Mouse (Mus musculus) hindbrain, embryonic 16.5 days (tissue): ENCODE results near the gene Slc19a3. TPM values are rescaled to one million over a fixed set of nuclear protein-coding genes. Genes with fewer than 3 reads are reported as not detected.

Source experiments
- ATAC-seq: fragments of 200-750 bp; cut with Nextera tagmentation; 2 replicates; pipeline ENCODE4 v1.8.0; 2017; ENCODE audit warnings: moderate TSS enrichment, moderate library complexity
- H3K27ac ChIP-seq: fragments of 300-500 bp; sonication (generic); 2 replicates; pipeline ENCODE4 v1.5.1; 2014; ENCODE audit warnings: low read depth, mild to moderate bottlenecking, control low read depth, low read length, moderate library complexity
- H3K27me3 ChIP-seq: fragments of 300-500 bp; sonication (generic); replicated peaks from 2 replicates; pipeline ENCODE4 v1.6.1; 2014; ENCODE audit warnings: low read length; ENCODE audit not compliant: control insufficient read depth, insufficient read depth
- H3K36me3 ChIP-seq: fragments of 300-500 bp; sonication (generic); 2 replicates; pipeline ENCODE4 v1.6.1; 2014; ENCODE audit warnings: mild to moderate bottlenecking, low read length, moderate library complexity, mixed read lengths; ENCODE audit not compliant: control insufficient read depth, insufficient read depth
- H3K4me1 ChIP-seq: fragments of 300-500 bp; sonication (generic); 2 replicates; pipeline ENCODE4 v1.6.1; 2014; ENCODE audit warnings: low read depth, low read length; ENCODE audit not compliant: control insufficient read depth, insufficient read depth
- H3K4me2 ChIP-seq: fragments of 300-500 bp; sonication (generic); 2 replicates; pipeline ENCODE4 v1.6.1; 2014; ENCODE audit warnings: mild to moderate bottlenecking, low read length, control low read depth, moderate library complexity
- H3K4me3 ChIP-seq: fragments of 300-500 bp; sonication (generic); 2 replicates; pipeline ENCODE4 v1.5.1; 2014; ENCODE audit warnings: mild to moderate bottlenecking, low read length, control low read depth, moderate library complexity
- H3K9ac ChIP-seq: fragments of 300-500 bp; sonication (generic); 2 replicates; pipeline ENCODE4 v1.6.1; 2014; ENCODE audit warnings: low read depth, mild to moderate bottlenecking, control low read depth, low read length, moderate library complexity
- H3K9me3 ChIP-seq: fragments of 300-500 bp; sonication (generic); 2 replicates; pipeline ENCODE4 v1.6.1; 2014; ENCODE audit warnings: mild to moderate bottlenecking, low read length, moderate library complexity; ENCODE audit not compliant: control insufficient read depth
- WGBS: fragments of 180-500 bp; shearing (Covaris S2); extraction: QIAGEN DNeasy Blood & Tissue Kit; methylation state at CpG from one replicate; pipeline ENCODE4 v1.1.7; 2014; 5-methylcytosine and 5-hydroxymethylcytosine counted together
- polyA plus RNA-seq: library from polyadenylated mRNA; unstranded; fragments of >200 nt; fragmentation: Nextera tagmentation; extraction: Ambion mirVana; gene quantifications from 2 replicates; pipeline ENCODE4 v1.2.1, GENCODE M21; 2015

Gene Slc19a3
- polyA plus RNA-seq = 0.75 and 1.6 TPM in 2 replicates

DNA sequence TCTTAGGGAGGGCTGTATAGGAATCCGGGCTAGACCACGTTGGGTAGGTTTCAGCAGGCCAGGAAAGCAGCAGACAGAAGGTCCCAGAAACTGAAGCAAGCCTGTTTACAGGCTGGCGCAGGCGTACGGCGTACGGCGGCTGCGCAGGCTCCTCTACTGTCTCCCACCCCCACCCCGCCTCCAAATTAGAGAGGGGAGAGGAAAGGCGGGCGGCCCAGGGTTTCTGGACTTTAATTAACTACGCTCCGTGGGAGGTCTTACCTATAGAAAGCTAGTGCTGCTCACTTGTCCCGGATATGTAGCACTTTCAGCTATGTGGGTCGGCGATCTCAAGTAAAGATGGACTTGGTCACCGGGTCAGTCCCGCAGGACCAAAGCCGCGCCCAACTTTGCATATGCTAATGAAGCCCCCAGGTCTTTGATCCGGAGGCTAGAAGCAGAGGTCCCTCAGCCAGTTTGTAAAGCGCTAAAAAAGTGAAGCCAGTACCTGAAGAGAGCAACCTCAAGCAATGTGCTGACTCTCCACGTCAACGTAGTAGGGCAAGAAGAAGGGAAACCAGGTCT, at the start of gene Slc19a3:
Slc19a3 (minus strand) TSS at position 340 of the 564 bp plus-strand sequence.
- H3K27ac ChIP-seq = peak within 1 kb of the TSS; percentile 14; the same call in 1 of the 2 replicates
- peak within 1 kb of the TSS; percentile 51 for H3K4me3 ChIP-seq
- no peaks in the 10 kb centered on the region for H3K9me3 ChIP-seq
- WGBS = 1% methylated on average over 25 of the region's 25 CpGs
- ATAC-seq = peak; percentile 99
- H3K4me1 ChIP-seq = no peaks in the 10 kb centered on the region
- H3K4me2 ChIP-seq = peak within 1 kb of the TSS; percentile 85
- H3K9ac ChIP-seq = peak within 1 kb of the TSS; percentile 63
- H3K27me3 ChIP-seq = no peaks in the 10 kb centered on the region
- H3K36me3 ChIP-seq = no peaks in the 10 kb centered on the region

DNA sequence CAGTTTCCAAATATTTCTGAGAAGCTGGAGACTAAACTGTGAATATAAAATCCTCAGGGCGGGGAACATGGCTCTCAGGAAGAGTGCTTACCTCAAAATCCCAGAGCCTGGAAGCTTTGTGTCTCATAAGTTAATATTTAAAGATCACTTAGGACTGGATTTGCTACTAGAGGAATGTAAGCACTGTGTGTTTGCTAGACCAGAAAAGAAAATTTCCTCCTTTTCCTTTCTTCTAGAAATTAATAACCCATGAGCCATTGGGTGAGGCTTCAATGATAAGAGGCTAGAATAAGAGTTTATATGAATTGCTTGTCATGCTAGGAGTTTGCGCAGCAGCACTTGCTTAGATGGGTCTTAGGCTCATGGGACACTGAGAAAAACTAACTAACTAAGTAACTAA, 46.5 kb upstream of the Slc19a3 start:
- no peak overlapping the region for H3K27ac ChIP-seq
- H3K4me2 ChIP-seq = no peak overlapping the region
- H3K9me3 ChIP-seq = no peaks in the 10 kb centered on the region
- 94% methylated on average over 2 of the region's 2 CpGs for WGBS
- H3K4me1 ChIP-seq = no peaks in the 10 kb centered on the region
- no peak for ATAC-seq
- no peaks in the 10 kb centered on the region for H3K27me3 ChIP-seq
- no peak overlapping the region for H3K9ac ChIP-seq
- no peaks in the 10 kb centered on the region for H3K36me3 ChIP-seq
- H3K4me3 ChIP-seq = no peak overlapping the region

DNA sequence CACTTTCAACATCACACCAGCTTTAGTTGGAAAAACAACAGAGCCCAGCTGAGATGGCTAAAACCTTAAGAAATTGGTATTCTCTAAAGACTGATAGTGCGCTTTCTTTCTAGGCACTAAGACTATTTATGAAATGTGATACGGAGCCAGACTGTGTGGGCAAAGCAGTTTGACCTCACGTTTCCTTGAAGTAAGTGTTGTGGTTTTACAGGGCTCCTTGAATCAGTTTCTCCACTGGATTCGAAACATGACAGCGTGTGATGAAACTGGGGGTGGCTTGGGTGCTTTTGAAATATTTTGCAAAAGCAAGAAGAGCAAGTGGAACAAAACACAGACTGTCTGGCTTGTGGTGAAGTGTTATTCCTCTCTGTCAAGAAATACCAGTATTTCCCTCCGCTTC, 38.8 kb upstream of the Slc19a3 start:
- no peaks in the 10 kb centered on the region for H3K36me3 ChIP-seq
- 84% methylated on average over 6 of the region's 6 CpGs for WGBS

DNA sequence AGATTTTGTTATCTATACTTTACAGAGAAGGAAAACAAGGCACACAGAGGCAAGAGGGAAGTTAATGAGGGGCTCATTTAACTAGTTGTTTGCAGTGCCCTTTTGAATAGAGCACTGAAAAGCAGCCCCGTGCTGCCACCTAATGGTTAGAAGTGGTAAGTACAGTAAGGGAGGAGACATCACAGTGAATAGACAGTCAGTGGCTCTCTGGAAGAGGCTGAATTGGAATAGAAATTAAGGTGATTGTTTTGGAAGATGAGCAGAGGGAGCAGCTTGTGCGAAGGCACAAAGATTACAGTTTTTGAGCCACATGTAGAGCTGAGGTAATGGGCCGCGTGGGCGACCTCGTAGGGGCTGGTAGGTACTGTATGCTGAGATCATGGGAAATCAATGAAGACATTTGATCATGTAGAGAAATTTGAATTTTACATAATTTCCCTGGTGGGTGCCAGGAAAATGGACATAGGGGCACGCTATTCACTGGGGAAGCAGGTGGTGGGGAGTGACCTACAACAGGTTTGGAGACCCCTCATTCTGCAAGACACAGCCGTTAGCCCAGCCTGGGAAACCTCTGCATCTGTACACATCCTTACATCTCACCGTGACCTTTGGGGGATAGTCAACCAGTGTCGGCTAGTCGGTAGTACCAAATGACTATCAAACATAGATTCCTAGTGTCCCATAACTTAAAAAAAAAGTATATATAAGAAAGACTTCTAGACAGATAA, 38.1 kb upstream of the Slc19a3 start:
- peak; percentile 96 for ATAC-seq
- H3K27ac ChIP-seq = no peak overlapping the region
- WGBS = 42% methylated on average over 11 of the region's 11 CpGs

More for the DNA sequence above, 38.8 kb upstream of the Slc19a3 start:
- Histone ChIP-seq H3K4me3 (no peak overlapping the region), H3K4me2 (no peak overlapping the region), H3K9me3 (no peaks in the 10 kb centered on the region), H3K9ac (no peak overlapping the region), H3K4me1 (no peaks in the 10 kb centered on the region), H3K27me3 (no peaks in the 10 kb centered on the region), H3K27ac (no peak overlapping the region)
- no peak for ATAC-seq

DNA sequence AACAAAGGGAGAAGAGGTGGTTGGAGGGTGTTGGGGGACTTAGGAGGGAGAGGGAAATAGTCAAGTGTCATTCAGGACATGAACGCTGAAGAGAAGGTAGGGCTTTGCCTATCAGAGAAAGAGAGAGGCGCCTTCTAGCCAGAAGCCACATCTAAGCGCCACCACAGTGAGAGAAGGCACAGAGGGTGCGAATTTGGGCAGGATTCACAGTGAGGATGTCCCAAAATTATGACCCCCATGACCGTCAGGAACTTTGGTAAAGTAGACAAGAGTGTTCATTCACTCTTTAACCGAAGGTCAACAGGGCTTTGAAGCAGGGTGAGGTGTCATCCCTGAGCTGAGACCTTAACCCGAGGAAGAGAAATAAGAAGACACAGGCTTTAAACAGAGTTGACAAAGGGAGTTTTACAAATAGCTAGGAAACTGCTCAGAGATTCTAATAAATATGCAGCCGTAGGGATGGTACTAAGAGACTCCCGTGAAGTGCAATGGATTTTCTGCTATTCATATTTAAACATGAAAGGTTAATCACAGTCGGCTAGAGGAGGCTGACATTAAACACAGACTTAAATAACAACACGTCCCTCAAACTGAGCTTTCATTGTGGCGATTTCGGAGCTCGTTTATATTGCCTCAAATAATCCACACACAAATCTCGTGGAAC, 37.4 kb upstream of the Slc19a3 start:
- peak; percentile 65 for ATAC-seq
- Histone ChIP-seq H3K9me3 (no peaks in the 10 kb centered on the region), H3K4me3 (peak overlapping the region; percentile 37), H3K9ac (peak overlapping the region; percentile 45), H3K4me2 (peak overlapping the region; percentile 55), H3K27ac (no peak overlapping the region), H3K4me1 (no peaks in the 10 kb centered on the region), H3K27me3 (no peaks in the 10 kb centered on the region), H3K36me3 (no peaks in the 10 kb centered on the region)
- WGBS = 33% methylated on average over 15 of the region's 15 CpGs

More for the DNA sequence above, 38.1 kb upstream of the Slc19a3 start:
- no peaks in the 10 kb centered on the region for H3K9me3 ChIP-seq
- H3K4me2 ChIP-seq = peak overlapping the region; percentile 55
- H3K4me3 ChIP-seq = peak overlapping the region; percentile 37
- H3K36me3 ChIP-seq = no peaks in the 10 kb centered on the region
- H3K9ac ChIP-seq = peak overlapping the region; percentile 45
- H3K27me3 ChIP-seq = no peaks in the 10 kb centered on the region
- no peaks in the 10 kb centered on the region for H3K4me1 ChIP-seq

DNA sequence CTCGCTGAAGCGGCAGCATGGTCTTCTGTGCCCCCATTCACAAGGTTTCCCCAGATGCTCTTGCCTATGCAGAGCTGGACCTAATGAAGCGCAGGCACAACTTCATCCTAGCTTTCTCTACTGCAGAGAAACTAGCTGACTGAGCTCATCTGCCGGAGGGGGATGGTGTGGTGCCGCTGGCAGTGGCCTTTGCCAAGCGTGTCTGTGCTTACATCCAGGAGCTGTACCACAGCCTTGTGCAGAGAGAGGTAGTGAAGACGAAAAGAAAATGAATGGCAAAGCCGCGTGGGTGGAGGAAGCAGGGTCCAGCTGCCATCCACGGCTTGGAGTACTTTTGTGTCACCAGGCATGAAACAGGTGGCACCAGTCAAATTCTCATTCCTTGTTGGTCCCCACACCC, 29.0 kb upstream of the Slc19a3 start:
- no peak for ATAC-seq
- Histone ChIP-seq H3K4me3 (no peak overlapping the region), H3K9me3 (no peaks in the 10 kb centered on the region), H3K36me3 (no peaks in the 10 kb centered on the region), H3K9ac (no peak overlapping the region), H3K4me2 (no peak overlapping the region), H3K27me3 (no peaks in the 10 kb centered on the region), H3K4me1 (no peaks in the 10 kb centered on the region), H3K27ac (no peak overlapping the region)
- WGBS = 84% methylated on average over 10 of the region's 10 CpGs

DNA sequence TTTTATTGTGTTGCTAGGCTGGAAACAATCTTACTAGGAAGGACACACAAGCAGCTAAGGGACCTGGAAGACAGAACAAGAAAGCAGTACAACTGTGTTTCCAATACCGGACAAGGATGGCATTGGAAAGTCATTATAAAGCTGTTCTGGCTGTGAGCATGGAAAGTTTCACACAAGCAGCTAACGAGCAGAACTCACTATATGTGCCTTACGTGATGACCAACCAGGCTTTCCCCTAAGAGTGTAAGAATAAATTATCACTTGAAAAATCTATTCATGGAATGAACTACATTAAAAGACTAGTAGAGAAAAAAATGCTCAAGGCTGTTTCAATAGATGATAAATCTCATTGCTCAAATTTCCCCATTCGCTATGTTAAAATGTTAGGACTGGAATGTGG, 28.3 kb upstream of the Slc19a3 start:
- 88% methylated on average over 4 of the region's 4 CpGs for WGBS
- Histone ChIP-seq H3K4me1 (no peaks in the 10 kb centered on the region), H3K9me3 (no peaks in the 10 kb centered on the region), H3K4me2 (no peak overlapping the region), H3K4me3 (no peak overlapping the region), H3K27ac (no peak overlapping the region), H3K27me3 (no peaks in the 10 kb centered on the region), H3K36me3 (no peaks in the 10 kb centered on the region), H3K9ac (no peak overlapping the region)
- ATAC-seq = no peak

DNA sequence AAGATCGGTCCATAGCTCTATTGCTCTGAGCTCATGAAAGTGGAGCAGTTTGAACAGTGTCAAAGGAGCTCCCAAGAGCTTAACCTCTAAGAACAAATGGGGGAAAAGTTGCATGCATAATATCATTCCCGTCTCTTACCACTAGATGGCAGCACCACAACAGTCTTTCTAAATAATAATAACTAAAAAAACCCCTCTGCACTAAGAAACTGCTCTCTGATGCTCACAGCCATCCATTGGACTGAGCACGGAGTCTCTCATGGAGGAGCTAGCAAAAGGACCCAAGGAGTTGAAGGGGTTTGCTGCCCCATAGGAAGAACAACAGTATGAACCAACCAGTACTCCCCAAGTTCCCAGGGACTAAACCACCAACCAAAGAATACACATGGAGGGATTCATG, 26.6 kb upstream of the Slc19a3 start:
- H3K4me3 ChIP-seq = no peak overlapping the region
- H3K9me3 ChIP-seq = no peaks in the 10 kb centered on the region
- no peak overlapping the region for H3K4me2 ChIP-seq
- no peak overlapping the region for H3K9ac ChIP-seq
- H3K27me3 ChIP-seq = no peaks in the 10 kb centered on the region
- H3K4me1 ChIP-seq = no peaks in the 10 kb centered on the region
- no peak overlapping the region for H3K27ac ChIP-seq
- 25% methylated on average over 3 of the region's 3 CpGs for WGBS
- no peak for ATAC-seq
- H3K36me3 ChIP-seq = no peaks in the 10 kb centered on the region

DNA sequence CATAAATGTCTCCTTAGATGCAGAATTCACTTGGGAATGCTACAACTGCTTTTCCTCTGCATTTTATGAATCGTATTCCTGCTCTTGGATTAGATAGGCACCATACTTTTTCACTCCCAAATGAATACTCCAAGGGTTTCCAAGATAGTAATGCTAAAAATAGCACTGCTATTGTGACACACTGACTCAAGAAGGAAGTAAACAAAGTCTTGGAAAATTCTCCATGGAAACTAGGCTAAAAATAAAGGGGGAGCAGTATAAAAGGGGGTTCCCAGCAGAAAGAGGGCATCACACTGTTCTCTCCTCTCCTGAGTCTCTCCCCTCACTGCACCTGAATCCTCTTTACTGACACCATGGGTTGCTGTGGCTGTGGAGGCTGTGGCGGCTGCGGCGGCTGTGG, 22.4 kb upstream of the Slc19a3 start, which contains the start of gene Krtap28-13:
Krtap28-13 (plus strand) TSS at position 288 of the 400 bp plus-strand sequence.
- H3K9ac ChIP-seq = no peak within 1 kb of the TSS
- no peaks in the 10 kb centered on the region for H3K27me3 ChIP-seq
- no peaks in the 10 kb centered on the region for H3K4me1 ChIP-seq
- H3K9me3 ChIP-seq = no peaks in the 10 kb centered on the region
- no peak within 1 kb of the TSS for H3K4me2 ChIP-seq
- no peak within 1 kb of the TSS for H3K27ac ChIP-seq
- H3K4me3 ChIP-seq = no peak within 1 kb of the TSS
- 94% methylated on average over 4 of the region's 4 CpGs for WGBS
- H3K36me3 ChIP-seq = no peaks in the 10 kb centered on the region
- ATAC-seq = no peak
